Mouse (Mus musculus): Measurements from ENCODE around the gene Rflnb. TPM values are rescaled to one million over a fixed set of nuclear protein-coding genes. Genes with fewer than 3 reads are reported as not detected.

Rflnb gene
- polyA plus RNA-seq, 1 experiment: 7.5 TPM

GRCm38 (mm10) chr11:76025080-76025583, 2.5 kb downstream of the Rflnb start:
- no peaks in the 10 kb centered on the region for H3K79me2 ChIP-seq (ENCODE audit: control insufficient read depth, insufficient read depth)
- no peaks in the 10 kb centered on the region for H3K27me3 ChIP-seq (ENCODE audit: control insufficient read depth, insufficient read depth, insufficient read length)
- H3K4me3 ChIP-seq: no peak overlapping the region
- no peak overlapping the region for H3ac ChIP-seq (ENCODE audit: control insufficient read depth, insufficient read length)
- no peaks in the 10 kb centered on the region for H3K36me3 ChIP-seq (ENCODE audit: control insufficient read depth, insufficient read depth)
- no peak overlapping the region for H3K4me2 ChIP-seq (ENCODE audit: low read depth)
- TF ChIP-seq TCF3 (IDR thresholded peaks at IDR 0.05; ENCODE audit: insufficient read length, low read depth) (no peak), E2F4 (IDR thresholded peaks at IDR 0.05; ENCODE audit: insufficient read depth) (no peak), SRF (IDR thresholded peaks at IDR 0.05; ENCODE audit: control insufficient read depth, insufficient read length, low read depth) (no peak), USF1 (IDR thresholded peaks at IDR 0.05; ENCODE audit: low read depth) (no peak), CEBPB (IDR thresholded peaks at IDR 0.05; ENCODE audit: insufficient read depth, poor library complexity, severe bottlenecking) (no peak), MYOG (IDR thresholded peaks at IDR 0.05; ENCODE audit: control insufficient read depth in 1 of 3, insufficient read depth in 1 of 3, insufficient read length in 2 of 3, low read depth in 2 of 3) (no peak)

GRCm38 (mm10) chr11:76020916-76021315, 6.7 kb downstream of the Rflnb start:
- H3K27me3 ChIP-seq (ENCODE audit: control insufficient read depth, insufficient read depth, insufficient read length): no peaks in the 10 kb centered on the region
- TF ChIP-seq USF1 (IDR thresholded peaks at IDR 0.05; ENCODE audit: low read depth) (no peak), TCF3 (IDR thresholded peaks at IDR 0.05; ENCODE audit: insufficient read length, low read depth) (no peak), TCF12 (IDR thresholded peaks at IDR 0.05; ENCODE audit: insufficient read depth, poor library complexity, severe bottlenecking) (no peak), SRF (IDR thresholded peaks at IDR 0.05; ENCODE audit: control insufficient read depth, insufficient read length, low read depth) (no peak), E2F4 (IDR thresholded peaks at IDR 0.05; ENCODE audit: insufficient read depth) (no peak), REST (IDR thresholded peaks at IDR 0.05; ENCODE audit: insufficient read depth, insufficient read length) (no peak), CEBPB (IDR thresholded peaks at IDR 0.05; ENCODE audit: insufficient read depth, poor library complexity, severe bottlenecking) (no peak), MAX (IDR thresholded peaks at IDR 0.05; ENCODE audit: low read depth) (no peak), POLR2A (IDR thresholded peaks at IDR 0.05; ENCODE audit: insufficient read length, low read depth) (no peak), MYOD1 (IDR thresholded peaks at IDR 0.05; ENCODE audit: control insufficient read depth in 1 of 3, insufficient read length in 2 of 3, low read depth in 2 of 3) (no peak)
- no peak overlapping the region for H3K4me2 ChIP-seq (ENCODE audit: low read depth)

GRCm38 (mm10) chr11:76019879-76020278, 7.7 kb downstream of the Rflnb start:
- Histone ChIP-seq H3K79me2 (ENCODE audit: control insufficient read depth, insufficient read depth) (no peaks in the 10 kb centered on the region), H3ac (ENCODE audit: control insufficient read depth, insufficient read length) (no peak overlapping the region), H3K27me3 (ENCODE audit: control insufficient read depth, insufficient read depth, insufficient read length) (no peaks in the 10 kb centered on the region), H3K4me2 (ENCODE audit: low read depth) (no peak overlapping the region), H3K4me3 (no peak overlapping the region), H3K36me3 (ENCODE audit: control insufficient read depth, insufficient read depth) (no peaks in the 10 kb centered on the region)
- TF ChIP-seq MYOG (IDR thresholded peaks at IDR 0.05; ENCODE audit: control insufficient read depth in 1 of 3, insufficient read depth in 1 of 3, insufficient read length in 2 of 3, low read depth in 2 of 3) (no peak), E2F4 (IDR thresholded peaks at IDR 0.05; ENCODE audit: insufficient read depth) (no peak), MAX (IDR thresholded peaks at IDR 0.05; ENCODE audit: low read depth) (no peak)

More at GRCm38 (mm10) chr11:76020916-76021315, 6.7 kb downstream of the Rflnb start:
- Histone ChIP-seq H3ac (ENCODE audit: control insufficient read depth, insufficient read length) (no peak overlapping the region), H3K4me3 (no peak overlapping the region), H3K79me2 (ENCODE audit: control insufficient read depth, insufficient read depth) (no peaks in the 10 kb centered on the region), H3K36me3 (ENCODE audit: control insufficient read depth, insufficient read depth) (no peaks in the 10 kb centered on the region)

- Histone ChIP-seq H3K4me2 (ENCODE audit: low read depth) (no peak overlapping the region), H3K4me3 (no peak overlapping the region), H3K36me3 (ENCODE audit: control insufficient read depth, insufficient read depth) (no peaks in the 10 kb centered on the region), H3K79me2 (ENCODE audit: control insufficient read depth, insufficient read depth) (no peaks in the 10 kb centered on the region), H3ac (ENCODE audit: control insufficient read depth, insufficient read length) (no peak overlapping the region), H3K27me3 (ENCODE audit: control insufficient read depth, insufficient read depth, insufficient read length) (no peaks in the 10 kb centered on the region)
- TF ChIP-seq REST (IDR thresholded peaks at IDR 0.05; ENCODE audit: insufficient read depth, insufficient read length) (no peak), TCF12 (IDR thresholded peaks at IDR 0.05; ENCODE audit: insufficient read depth, poor library complexity, severe bottlenecking) (no peak), MYOG (IDR thresholded peaks at IDR 0.05; ENCODE audit: control insufficient read depth in 1 of 3, insufficient read depth in 1 of 3, insufficient read length in 2 of 3, low read depth in 2 of 3) (no peak), CEBPB (IDR thresholded peaks at IDR 0.05; ENCODE audit: insufficient read depth, poor library complexity, severe bottlenecking) (no peak), POLR2AphosphoS2 (IDR thresholded peaks at IDR 0.05; ENCODE audit: insufficient read length, low read depth) (no peak), POLR2A (IDR thresholded peaks at IDR 0.05; ENCODE audit: insufficient read length, low read depth) (no peak), SRF (IDR thresholded peaks at IDR 0.05; ENCODE audit: control insufficient read depth, insufficient read length, low read depth) (no peak), E2F4 (IDR thresholded peaks at IDR 0.05; ENCODE audit: insufficient read depth) (no peak), USF1 (IDR thresholded peaks at IDR 0.05; ENCODE audit: low read depth) (no peak), MYOD1 (IDR thresholded peaks at IDR 0.05; ENCODE audit: control insufficient read depth in 1 of 3, insufficient read length in 2 of 3, low read depth in 2 of 3) (no peak), TCF3 (IDR thresholded peaks at IDR 0.05; ENCODE audit: insufficient read length, low read depth) (no peak), MAX (IDR thresholded peaks at IDR 0.05; ENCODE audit: low read depth) (no peak)
Measured at GRCm38 (mm10) chr11:76015814-76016213, 11.8 kb downstream of the Rflnb start.

GRCm38 (mm10) chr11:76015251-76015650, 12.3 kb downstream of the Rflnb start:
- no peaks in the 10 kb centered on the region for H3K27me3 ChIP-seq (ENCODE audit: control insufficient read depth, insufficient read depth, insufficient read length)
- no peaks in the 10 kb centered on the region for H3K36me3 ChIP-seq (ENCODE audit: control insufficient read depth, insufficient read depth)
- TF ChIP-seq MYOD1 (IDR thresholded peaks at IDR 0.05; ENCODE audit: control insufficient read depth in 1 of 3, insufficient read length in 2 of 3, low read depth in 2 of 3) (no peak), MAX (IDR thresholded peaks at IDR 0.05; ENCODE audit: low read depth) (no peak), CEBPB (IDR thresholded peaks at IDR 0.05; ENCODE audit: insufficient read depth, poor library complexity, severe bottlenecking) (no peak), TCF3 (IDR thresholded peaks at IDR 0.05; ENCODE audit: insufficient read length, low read depth) (no peak), E2F4 (IDR thresholded peaks at IDR 0.05; ENCODE audit: insufficient read depth) (no peak), POLR2A (IDR thresholded peaks at IDR 0.05; ENCODE audit: insufficient read length, low read depth) (no peak)
- no peak overlapping the region for H3K4me3 ChIP-seq
- no peak overlapping the region for H3K4me2 ChIP-seq (ENCODE audit: low read depth)
- H3K79me2 ChIP-seq (ENCODE audit: control insufficient read depth, insufficient read depth): no peaks in the 10 kb centered on the region
- H3ac ChIP-seq (ENCODE audit: control insufficient read depth, insufficient read length): no peak overlapping the region

Measured in myocyte (in vitro differentiated cells).